Mouse (Mus musculus): ENCODE data around the gene AL607142.1. TPM values are rescaled to one million over a fixed set of nuclear protein-coding genes. Genes with fewer than 3 reads are reported as not detected.

Gene AL607142.1
- polyA plus RNA-seq, 1 experiment: not detected

GRCm38 (mm10) chr4:120071411-120071810 lies 6.6 kb downstream of the AL607142.1 start:
- TF ChIP-seq CTCF (IDR thresholded peaks at IDR 0.05; ENCODE audit: extremely low read depth, insufficient read length, insufficient replicate concordance, low read depth, low read length): no peak
- TF ChIP-seq POLR2A (IDR thresholded peaks at IDR 0.05; ENCODE audit: low read depth, low read length): no peak
- Histone ChIP-seq H3K27me3 (ENCODE audit: control insufficient read depth, insufficient read depth, low read length) (no peaks in the 10 kb centered on the region), H3K27ac (ENCODE audit: insufficient read depth, low read depth, low read length) (no peak overlapping the region), H3K36me3 (ENCODE audit: control insufficient read depth, insufficient read depth, low read length) (no peaks in the 10 kb centered on the region), H3K4me1 (ENCODE audit: control insufficient read depth, insufficient read depth, insufficient read length, low read length) (peaks cover 36% of the 10 kb centered on the region), H3K4me3 (ENCODE audit: low read depth, low read length) (no peak overlapping the region)
- WGBS: 48% methylated on average over 3 of the region's 3 CpGs

GRCm38 (mm10) chr4:120071842-120072507 lies 7.2 kb downstream of the AL607142.1 start:
- Histone ChIP-seq H3K4me3 (ENCODE audit: low read depth, low read length) (peak overlapping the region; percentile 27), H3K27me3 (ENCODE audit: control insufficient read depth, insufficient read depth, low read length) (no peaks in the 10 kb centered on the region), H3K4me1 (ENCODE audit: control insufficient read depth, insufficient read depth, insufficient read length, low read length) (peaks cover 36% of the 10 kb centered on the region), H3K36me3 (ENCODE audit: control insufficient read depth, insufficient read depth, low read length) (no peaks in the 10 kb centered on the region), H3K27ac (ENCODE audit: insufficient read depth, low read depth, low read length) (peak overlapping the region; percentile 74)
- no peak for TF ChIP-seq POLR2A (IDR thresholded peaks at IDR 0.05; ENCODE audit: low read depth, low read length)
- TF ChIP-seq CTCF (IDR thresholded peaks at IDR 0.05; ENCODE audit: extremely low read depth, insufficient read length, insufficient replicate concordance, low read depth, low read length): no peak
- 14% methylated on average over 15 of the region's 15 CpGs for WGBS

DNA sequence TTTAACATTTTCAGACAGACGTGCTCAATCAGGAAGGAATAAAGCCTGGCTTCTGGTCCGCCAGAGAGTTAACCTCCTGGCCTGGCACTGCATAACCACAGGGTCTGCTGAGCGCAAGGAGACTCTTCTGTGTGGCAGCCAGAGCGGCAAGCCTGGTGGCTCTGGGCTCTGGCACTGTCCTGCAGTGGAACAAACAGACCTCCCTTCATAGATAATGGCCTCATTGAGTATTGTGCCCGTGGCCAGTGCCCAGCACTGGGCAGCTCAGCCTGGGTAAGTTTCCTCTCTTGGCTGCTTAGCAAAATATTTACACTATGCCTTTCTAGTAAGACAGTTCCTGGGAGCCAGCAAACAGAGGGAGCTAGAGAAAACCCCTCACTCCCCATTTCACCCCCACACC lies 9.3 kb downstream of the AL607142.1 start:
- Histone ChIP-seq H3K4me3 (ENCODE audit: low read depth, low read length) (no peak overlapping the region), H3K27me3 (ENCODE audit: control insufficient read depth, insufficient read depth, low read length) (no peaks in the 10 kb centered on the region), H3K27ac (ENCODE audit: insufficient read depth, low read depth, low read length) (no peak overlapping the region), H3K4me1 (ENCODE audit: control insufficient read depth, insufficient read depth, insufficient read length, low read length) (peaks cover 36% of the 10 kb centered on the region), H3K36me3 (ENCODE audit: control insufficient read depth, insufficient read depth, low read length) (no peaks in the 10 kb centered on the region)
- 59% methylated on average over 5 of the region's 5 CpGs for WGBS
- TF ChIP-seq POLR2A (IDR thresholded peaks at IDR 0.05; ENCODE audit: low read depth, low read length) (no peak), CTCF (IDR thresholded peaks at IDR 0.05; ENCODE audit: extremely low read depth, insufficient read length, insufficient replicate concordance, low read depth, low read length) (no peak)

GRCm38 (mm10) chr4:120077322-120077721 lies 12.5 kb downstream of the AL607142.1 start:
- WGBS: 93% methylated on average over 8 of the region's 8 CpGs
- peaks cover 19% of the 10 kb centered on the region for H3K4me1 ChIP-seq (ENCODE audit: control insufficient read depth, insufficient read depth, insufficient read length, low read length)

GRCm38 (mm10) chr4:120082527-120082926 lies 17.7 kb downstream of the AL607142.1 start:
- 88% methylated on average over 5 of the region's 5 CpGs for WGBS
- Histone ChIP-seq H3K4me3 (ENCODE audit: low read depth, low read length) (no peak overlapping the region), H3K27me3 (ENCODE audit: control insufficient read depth, insufficient read depth, low read length) (no peaks in the 10 kb centered on the region), H3K36me3 (ENCODE audit: control insufficient read depth, insufficient read depth, low read length) (no peaks in the 10 kb centered on the region), H3K27ac (ENCODE audit: insufficient read depth, low read depth, low read length) (no peak overlapping the region), H3K4me1 (ENCODE audit: control insufficient read depth, insufficient read depth, insufficient read length, low read length) (no peaks in the 10 kb centered on the region)
- no peak for TF ChIP-seq CTCF (IDR thresholded peaks at IDR 0.05; ENCODE audit: extremely low read depth, insufficient read length, insufficient replicate concordance, low read depth, low read length)
- no peak for TF ChIP-seq POLR2A (IDR thresholded peaks at IDR 0.05; ENCODE audit: low read depth, low read length)

More at GRCm38 (mm10) chr4:120077322-120077721, 12.5 kb downstream of the AL607142.1 start:
- H3K27ac ChIP-seq (ENCODE audit: insufficient read depth, low read depth, low read length): no peak overlapping the region
- no peak overlapping the region for H3K4me3 ChIP-seq (ENCODE audit: low read depth, low read length)
- no peaks in the 10 kb centered on the region for H3K36me3 ChIP-seq (ENCODE audit: control insufficient read depth, insufficient read depth, low read length)
- TF ChIP-seq CTCF (IDR thresholded peaks at IDR 0.05; ENCODE audit: extremely low read depth, insufficient read length, insufficient replicate concordance, low read depth, low read length): no peak
- no peaks in the 10 kb centered on the region for H3K27me3 ChIP-seq (ENCODE audit: control insufficient read depth, insufficient read depth, low read length)

DNA sequence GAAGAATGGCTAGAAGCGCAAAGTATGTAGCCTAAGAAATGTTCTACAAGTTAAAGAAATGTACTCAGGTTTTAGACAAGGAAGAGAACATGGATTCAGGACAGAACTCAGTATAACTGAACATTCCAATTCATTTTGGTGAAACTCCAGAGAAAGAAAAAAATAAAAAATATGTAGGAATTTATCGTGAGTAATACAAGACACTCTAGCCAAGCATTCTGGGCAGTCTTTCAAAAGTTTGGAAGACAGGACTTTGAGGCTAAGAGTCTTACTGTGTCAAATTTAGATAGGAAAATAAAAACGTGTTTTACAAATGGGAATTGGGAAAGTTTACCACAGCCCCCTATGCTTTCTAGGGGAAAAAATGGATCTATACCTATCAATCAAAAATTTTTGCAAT lies 18.9 kb downstream of the AL607142.1 start:
- no peaks in the 10 kb centered on the region for H3K36me3 ChIP-seq (ENCODE audit: control insufficient read depth, insufficient read depth, low read length)
- no peak overlapping the region for H3K4me3 ChIP-seq (ENCODE audit: low read depth, low read length)
- H3K27me3 ChIP-seq (ENCODE audit: control insufficient read depth, insufficient read depth, low read length): no peaks in the 10 kb centered on the region
- no peaks in the 10 kb centered on the region for H3K4me1 ChIP-seq (ENCODE audit: control insufficient read depth, insufficient read depth, insufficient read length, low read length)
- TF ChIP-seq CTCF (IDR thresholded peaks at IDR 0.05; ENCODE audit: extremely low read depth, insufficient read length, insufficient replicate concordance, low read depth, low read length) (no peak), POLR2A (IDR thresholded peaks at IDR 0.05; ENCODE audit: low read depth, low read length) (no peak)
- no peak overlapping the region for H3K27ac ChIP-seq (ENCODE audit: insufficient read depth, low read depth, low read length)
- 82% methylated on average over 3 of the region's 3 CpGs for WGBS

DNA sequence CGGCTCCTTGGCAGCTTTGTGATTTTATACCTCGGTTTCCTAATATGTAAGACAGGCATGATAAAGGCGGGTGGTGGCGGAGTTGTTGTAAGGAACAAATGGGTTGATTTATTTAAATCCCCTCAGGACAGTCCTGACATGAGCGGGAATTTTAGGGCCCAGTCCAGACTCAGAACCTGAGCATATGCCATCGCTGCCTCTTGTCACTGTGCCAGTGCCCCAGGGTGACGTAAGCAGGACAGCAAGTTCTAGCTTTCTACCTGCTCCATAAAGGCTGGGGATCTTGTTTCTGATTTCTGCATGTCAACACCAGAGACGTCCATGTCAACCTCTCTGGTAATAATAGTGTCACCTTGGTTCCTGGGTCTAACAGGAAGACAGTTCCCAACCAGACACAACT lies 24.7 kb downstream of the AL607142.1 start:
- TF ChIP-seq POLR2A (IDR thresholded peaks at IDR 0.05; ENCODE audit: low read depth, low read length) (no peak), CTCF (IDR thresholded peaks at IDR 0.05; ENCODE audit: extremely low read depth, insufficient read length, insufficient replicate concordance, low read depth, low read length) (no peak)
- no peak overlapping the region for H3K27ac ChIP-seq (ENCODE audit: insufficient read depth, low read depth, low read length)
- no peaks in the 10 kb centered on the region for H3K4me1 ChIP-seq (ENCODE audit: control insufficient read depth, insufficient read depth, insufficient read length, low read length)
- no peaks in the 10 kb centered on the region for H3K27me3 ChIP-seq (ENCODE audit: control insufficient read depth, insufficient read depth, low read length)
- H3K4me3 ChIP-seq (ENCODE audit: low read depth, low read length): no peak overlapping the region
- 89% methylated on average over 8 of the region's 8 CpGs for WGBS
- H3K36me3 ChIP-seq (ENCODE audit: control insufficient read depth, insufficient read depth, low read length): no peaks in the 10 kb centered on the region
